Mouse (Mus musculus) heart, adult 2 months (tissue): ENCODE results near the gene Bach2. TPM values are rescaled to one million over a fixed set of nuclear protein-coding genes. Genes with fewer than 3 reads are reported as not detected.

ENCODE experiments used
- DNase-seq, 2 experiments: peaks; one replicate each; pipeline ENCODE4 v3.0.0; 2021
- H3K27ac ChIP-seq: fragments of 200-600 bp; 2 replicates; pipeline ENCODE4 v1.8.1; 2022
- H3K27me3 ChIP-seq: fragments of 200-500 bp; 2 replicates; pipeline ENCODE4 v1.6.1; 2012; ENCODE audit warnings: mild to moderate bottlenecking, low read length, inconsistent platforms, mixed read lengths; ENCODE audit not compliant: control insufficient read depth, insufficient read depth
- H3K36me3 ChIP-seq: fragments of 200-500 bp; 2 replicates; pipeline ENCODE4 v1.6.1; 2012; ENCODE audit warnings: low read length, inconsistent platforms; ENCODE audit not compliant: control insufficient read depth, insufficient read depth
- H3K4me1 ChIP-seq: fragments of 200-500 bp; 2 replicates; pipeline ENCODE4 v1.6.1; 2011; ENCODE audit warnings: low read length; ENCODE audit not compliant: control insufficient read depth, insufficient read depth
- H3K4me3 ChIP-seq: fragments of 200-600 bp; 2 replicates; pipeline ENCODE4 v1.8.1; 2022
- H3K79me2 ChIP-seq: fragments of 200-500 bp; replicated peaks from 2 replicates; pipeline ENCODE4 v1.6.1; 2012; ENCODE audit warnings: mild to moderate bottlenecking, inconsistent platforms, low read length, moderate library complexity, mixed read lengths; ENCODE audit not compliant: control insufficient read depth, insufficient read depth
- H3K9ac ChIP-seq: fragments of 200-500 bp; 2 replicates; pipeline ENCODE4 v1.6.1; 2012; ENCODE audit warnings: low read depth, mild to moderate bottlenecking, control low read depth, inconsistent platforms, low read length, mixed read lengths
- CTCF ChIP-seq: fragments of 200-600 bp; IDR thresholded peaks from 2 replicates; pipeline ENCODE4 v1.8.1; 2022; ENCODE audit warnings: antibody characterized with exemption, mild to moderate bottlenecking, moderate library complexity
- EP300 ChIP-seq: fragments of 200-500 bp; IDR thresholded peaks from 2 replicates; pipeline ENCODE4 v1.6.1; 2011; ENCODE audit warnings: low read depth, low read length, control low read depth; ENCODE audit not compliant: insufficient read depth
- POLR2A ChIP-seq: fragments of 200-500 bp; IDR thresholded peaks from 2 replicates; pipeline ENCODE4 v1.6.1; 2011; ENCODE audit warnings: mild to moderate bottlenecking, low read depth, low read length, control low read depth; ENCODE audit not compliant: insufficient read depth
- WGBS: fragments of 180-500 bp; shearing (Covaris S2); methylation state at CpG from one replicate; pipeline ENCODE4 v1.1.7; 2018; 5-methylcytosine and 5-hydroxymethylcytosine counted together
- intact Hi-C: fragments of 180-260 bp; cut with DNase I; formaldehyde crosslinking; loops from one replicate; pipeline ENCODE4 v1.15.1; 2025
- polyA plus RNA-seq: library from polyadenylated mRNA; depleted of rRNA; stranded (reverse); fragments of >200 nt; gene quantifications from 2 replicates; pipeline ENCODE4 v1.2.3, GENCODE M21; 2012
- total RNA-seq, 2 experiments: library from RNA; stranded (reverse); gene quantifications; 2 replicates each; pipeline ENCODE4 v1.2.3; 2021

Bach2 gene
- total and polyA plus RNA-seq, 3 experiments = 2.4 to 4.2 (median 3.9) TPM

DNA sequence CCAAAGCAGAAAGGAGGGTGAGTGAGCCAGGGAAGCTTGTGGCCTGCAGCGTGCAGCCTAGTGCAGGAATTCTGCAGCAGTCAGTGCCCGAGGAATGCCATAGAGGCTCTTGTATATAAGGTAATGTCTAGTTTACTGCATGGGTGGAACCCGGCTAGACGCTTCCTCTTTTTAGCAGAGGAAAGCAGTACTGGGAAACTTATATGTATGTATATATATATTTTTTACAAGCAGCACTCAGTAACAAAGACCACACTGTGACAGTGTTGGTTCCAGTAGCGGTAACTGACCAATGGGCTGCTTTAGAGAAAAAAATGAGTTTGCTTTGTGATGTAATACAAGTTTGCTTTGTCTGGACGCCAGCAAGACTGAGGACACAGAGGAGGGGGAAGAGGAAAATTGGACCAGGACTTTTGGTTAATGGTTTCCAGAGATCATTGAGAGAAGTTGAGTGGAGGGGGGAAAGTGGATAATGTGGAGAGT, 65.7 kb downstream of the Bach2 start:
- H3K4me1 ChIP-seq = peaks cover 23% of the 10 kb centered on the region
- 41% methylated on average over 6 of the region's 6 CpGs for WGBS
- H3K79me2 ChIP-seq = no peaks in the 10 kb centered on the region; the same call in 1 of the 2 replicates
- H3K27ac ChIP-seq = peak overlapping the region; percentile 57
- DNase-seq = no peak
- no peak overlapping the region for H3K4me3 ChIP-seq
- H3K36me3 ChIP-seq = peaks cover 11% of the 10 kb centered on the region
- H3K9ac ChIP-seq = no peak overlapping the region
- intact Hi-C loops = loop anchor here (5.0 kb wide), 1 partner anchor 203 kb away; no protein-coding TSS in a partner anchor
- H3K27me3 ChIP-seq = no peaks in the 10 kb centered on the region
- no peak for TF ChIP-seq EP300
- no peak for TF ChIP-seq POLR2A
- no peak for TF ChIP-seq CTCF

DNA sequence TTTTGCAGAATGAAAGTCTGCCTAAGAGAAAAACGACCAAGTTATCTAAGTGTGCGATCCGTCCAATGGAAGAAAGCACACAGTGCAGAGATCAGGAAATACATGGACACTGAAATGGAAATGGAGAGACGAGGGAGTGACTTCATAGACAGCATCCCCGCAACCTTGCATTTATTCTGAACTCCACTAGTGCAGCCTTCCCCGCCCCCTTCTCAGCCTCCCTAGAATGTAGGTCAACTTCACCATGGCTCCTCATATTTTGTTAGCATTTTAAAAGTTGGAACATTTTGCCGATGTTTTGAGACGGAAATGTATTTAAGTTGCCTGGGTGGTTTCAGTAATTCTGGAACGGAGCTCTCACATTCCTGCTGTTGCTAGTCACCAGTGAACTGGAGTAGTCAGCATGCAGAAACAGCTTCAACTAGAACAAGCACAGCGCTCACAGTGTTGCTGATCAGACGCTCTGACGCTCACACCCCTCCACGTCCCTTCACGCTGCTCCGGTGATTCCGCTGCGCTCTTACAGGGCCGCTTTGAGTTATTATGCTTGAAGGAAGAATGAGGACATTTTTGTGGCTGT, 66.5 kb downstream of the Bach2 start:
- Histone ChIP-seq H3K27me3 (no peaks in the 10 kb centered on the region), H3K9ac (no peak overlapping the region), H3K79me2 (no peaks in the 10 kb centered on the region; the same call in 1 of the 2 replicates), H3K27ac (no peak overlapping the region; the same call in 1 of the 2 replicates), H3K4me1 (peaks cover 23% of the 10 kb centered on the region), H3K36me3 (peaks cover 11% of the 10 kb centered on the region), H3K4me3 (no peak overlapping the region)
- WGBS = 70% methylated on average over 18 of the region's 18 CpGs
- intact Hi-C loops = loop anchor here (5.0 kb wide), 1 partner anchor 82 kb away; no protein-coding TSS in a partner anchor
- no peak for TF ChIP-seq POLR2A
- no peak for TF ChIP-seq CTCF
- TF ChIP-seq EP300 = no peak
- DNase-seq = no peak

DNA sequence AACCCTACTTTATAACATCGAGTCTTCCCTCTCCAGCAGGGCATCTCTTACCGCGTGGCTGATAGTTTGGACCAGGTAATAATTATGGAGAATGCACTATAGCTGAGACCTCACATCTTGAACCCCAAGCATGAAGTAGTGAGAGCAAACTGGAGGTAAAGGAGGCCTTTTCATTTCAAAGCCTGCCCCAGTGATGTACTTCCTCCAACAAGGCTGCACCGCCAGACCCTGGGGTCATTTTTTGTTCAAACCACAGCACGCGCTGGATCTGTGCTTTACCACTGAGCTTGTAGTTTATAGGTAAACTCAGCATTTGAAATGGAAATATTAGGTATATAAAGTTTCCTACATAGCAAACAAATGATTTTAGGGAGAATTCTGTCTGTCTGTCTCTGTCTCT, 67.1 kb downstream of the Bach2 start:
- Histone ChIP-seq H3K36me3 (peaks cover 11% of the 10 kb centered on the region), H3K4me3 (no peak overlapping the region), H3K79me2 (no peaks in the 10 kb centered on the region; the same call in 1 of the 2 replicates), H3K4me1 (peaks cover 23% of the 10 kb centered on the region), H3K9ac (no peak overlapping the region), H3K27ac (no peak overlapping the region), H3K27me3 (no peaks in the 10 kb centered on the region)
- intact Hi-C loops = loop anchor here (2.0 to 5.0 kb wide), 2 partner anchors 31 to 82 kb away; no protein-coding TSS in a partner anchor
- TF ChIP-seq EP300 = no peak
- TF ChIP-seq CTCF = no peak
- TF ChIP-seq POLR2A = no peak
- no peak for DNase-seq
- WGBS = 76% methylated on average over 6 of the region's 6 CpGs

DNA sequence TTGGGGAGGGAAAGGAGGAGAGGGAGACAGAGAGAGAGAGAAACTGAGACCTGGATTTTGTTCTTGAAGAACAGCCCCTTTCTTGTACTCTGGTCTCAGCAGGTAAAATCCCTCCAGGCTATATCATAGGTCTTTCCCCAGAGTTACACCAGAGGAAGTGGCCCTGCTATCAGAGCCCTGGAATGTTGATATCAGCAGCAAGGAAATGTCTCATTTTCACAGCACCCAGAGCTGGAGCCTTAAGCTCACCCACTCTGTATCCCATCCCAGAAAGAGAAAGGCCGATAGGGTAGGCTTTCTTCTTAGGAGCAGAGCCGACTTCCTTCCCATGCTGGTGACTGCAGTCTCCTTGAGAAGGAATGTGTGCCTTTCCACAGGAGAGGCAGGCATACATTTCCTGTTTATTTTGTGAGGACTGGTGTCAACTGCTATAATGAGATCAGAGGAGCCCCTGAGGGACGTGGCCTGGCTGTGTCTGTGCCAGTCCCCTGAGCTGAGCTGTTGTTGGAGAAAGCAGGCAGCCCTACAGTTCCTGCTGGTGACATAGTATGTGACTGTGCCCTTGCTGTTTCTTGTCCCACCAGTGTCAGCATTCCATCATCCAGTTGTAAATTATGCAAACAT, 67.7 kb downstream of the Bach2 start:
- Histone ChIP-seq H3K4me3 (no peak overlapping the region), H3K36me3 (peaks cover 11% of the 10 kb centered on the region), H3K4me1 (peaks cover 23% of the 10 kb centered on the region), H3K79me2 (no peaks in the 10 kb centered on the region; the same call in 1 of the 2 replicates), H3K27me3 (no peaks in the 10 kb centered on the region), H3K9ac (no peak overlapping the region), H3K27ac (peak overlapping the region; percentile 41; the same call in 1 of the 2 replicates)
- intact Hi-C loops = loop anchor here (2.0 to 5.0 kb wide), 2 partner anchors 31 to 81 kb away; no protein-coding TSS in a partner anchor
- DNase-seq = peak in 1 of 2 experiments; percentile 26
- 16% methylated on average over 3 of the region's 3 CpGs for WGBS
- no peak for TF ChIP-seq CTCF
- no peak for TF ChIP-seq POLR2A
- no peak for TF ChIP-seq EP300

DNA sequence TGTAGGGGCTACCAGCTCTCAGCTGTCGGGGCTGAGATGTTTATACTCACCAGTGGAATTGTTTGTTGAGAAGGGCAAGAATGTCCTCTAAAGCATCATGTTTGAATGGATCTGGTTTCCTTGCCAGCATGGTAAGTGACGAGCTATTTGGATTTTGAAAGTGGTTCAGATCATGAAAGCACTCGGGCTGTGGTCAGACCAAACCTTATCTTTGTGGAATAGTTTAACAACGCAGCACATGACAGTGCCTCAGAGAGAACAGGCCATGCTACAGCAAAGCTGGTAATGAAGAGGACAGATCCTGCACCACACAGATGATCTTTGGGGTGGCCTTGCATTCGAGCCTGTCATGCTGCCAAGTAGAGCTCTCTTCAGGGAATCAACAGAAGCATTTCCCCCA, 68.6 kb downstream of the Bach2 start:
- H3K36me3 ChIP-seq = peaks cover 11% of the 10 kb centered on the region
- DNase-seq = no peak
- peaks cover 22% of the 10 kb centered on the region for H3K4me1 ChIP-seq
- H3K79me2 ChIP-seq = no peaks in the 10 kb centered on the region; the same call in 1 of the 2 replicates
- H3K4me3 ChIP-seq = no peak overlapping the region
- 27% methylated on average over 5 of the region's 5 CpGs for WGBS
- intact Hi-C loops = loop anchor here (2.0 to 5.0 kb wide), 2 partner anchors 30 to 80 kb away; no protein-coding TSS in a partner anchor
- H3K27me3 ChIP-seq = no peaks in the 10 kb centered on the region
- TF ChIP-seq POLR2A (no peak), EP300 (no peak), CTCF (no peak)
- H3K9ac ChIP-seq = no peak overlapping the region
- H3K27ac ChIP-seq = peak overlapping the region; percentile 20; the same call in 1 of the 2 replicates
